Mouse (Mus musculus) midbrain, embryonic 16.5 days (tissue): ENCODE measurements at regions not wholly inside any gene's neighbourhood (a gene's known extent, or its start where the extent isn't known, plus 50 kb on each side); places are given as distances from the start of the nearest gene placed in this dataset.

Source experiments
- ATAC-seq: fragments of 200-750 bp; cut with Nextera tagmentation; 2 replicates; pipeline ENCODE4 v1.8.0; 2017; ENCODE audit warnings: moderate TSS enrichment
- H3K27ac ChIP-seq: fragments of 300-500 bp; sonication (generic); 2 replicates; pipeline ENCODE4 v1.5.1; 2014; ENCODE audit warnings: mild to moderate bottlenecking, low read length, mixed read lengths
- H3K27me3 ChIP-seq: fragments of 300-500 bp; sonication (generic); 2 replicates; pipeline ENCODE4 v1.6.1; 2014; ENCODE audit warnings: low read depth, low read length, mixed read lengths; ENCODE audit not compliant: control insufficient read depth, insufficient read depth
- H3K36me3 ChIP-seq: fragments of 300-500 bp; sonication (generic); 2 replicates; pipeline ENCODE4 v1.6.1; 2014; ENCODE audit warnings: mild to moderate bottlenecking, low read length, moderate library complexity, mixed read lengths; ENCODE audit not compliant: control insufficient read depth, insufficient read depth
- H3K4me1 ChIP-seq: fragments of 300-500 bp; sonication (generic); 2 replicates; pipeline ENCODE4 v1.6.1; 2014; ENCODE audit warnings: mild to moderate bottlenecking, low read length, mixed read lengths; ENCODE audit not compliant: control insufficient read depth, insufficient read depth
- H3K4me2 ChIP-seq: fragments of 300-500 bp; sonication (generic); 2 replicates; pipeline ENCODE4 v1.6.1; 2014; ENCODE audit warnings: mild to moderate bottlenecking, low read length, mixed read lengths
- H3K4me3 ChIP-seq: fragments of 300-500 bp; sonication (generic); 2 replicates; pipeline ENCODE4 v1.5.1; 2014; ENCODE audit warnings: low read depth, mild to moderate bottlenecking, low read length, moderate library complexity, mixed read lengths
- H3K9ac ChIP-seq: fragments of 300-500 bp; sonication (generic); 2 replicates; pipeline ENCODE4 v1.6.1; 2014; ENCODE audit warnings: low read depth, low read length, mixed read lengths
- H3K9me3 ChIP-seq: fragments of 300-500 bp; sonication (generic); replicated peaks from 2 replicates; pipeline ENCODE4 v1.6.1; 2014; ENCODE audit warnings: mild to moderate bottlenecking, low read length, mixed read lengths; ENCODE audit not compliant: control insufficient read depth, poor library complexity, severe bottlenecking
- WGBS: fragments of 180-500 bp; shearing (Covaris S2); extraction: QIAGEN DNeasy Blood & Tissue Kit; methylation state at CpG from one replicate; pipeline ENCODE4 v1.1.7; 2014; 5-methylcytosine and 5-hydroxymethylcytosine counted together

- no peak overlapping the region for H3K4me3 ChIP-seq
- H3K4me2 ChIP-seq = no peak overlapping the region
- no peaks in the 10 kb centered on the region for H3K9me3 ChIP-seq
- H3K27me3 ChIP-seq = no peaks in the 10 kb centered on the region
- no peak overlapping the region for H3K27ac ChIP-seq
- no peaks in the 10 kb centered on the region for H3K36me3 ChIP-seq
- 80% methylated on average over 5 of the region's 5 CpGs for WGBS
- no peak overlapping the region for H3K9ac ChIP-seq
- ATAC-seq = no peak
- H3K4me1 ChIP-seq = no peaks in the 10 kb centered on the region
Observed at GRCm38 (mm10) chr8:126855914-126856313, 89.7 kb downstream of the Tomm20 start.

- no peak overlapping the region for H3K27ac ChIP-seq
- 83% methylated on average over 2 of the region's 2 CpGs for WGBS
Observed at GRCm38 (mm10) chr8:126855056-126855609, 90.5 kb downstream of the Tomm20 start.

GRCm38 (mm10) chr8:126854121-126855055, 91.3 kb downstream of the Tomm20 start:
- 68% methylated on average over 22 of the region's 22 CpGs for WGBS
- Histone ChIP-seq H3K9me3 (no peaks in the 10 kb centered on the region), H3K4me1 (no peaks in the 10 kb centered on the region), H3K27me3 (no peaks in the 10 kb centered on the region), H3K27ac (no peak overlapping the region), H3K36me3 (no peaks in the 10 kb centered on the region), H3K9ac (no peak overlapping the region), H3K4me2 (no peak overlapping the region), H3K4me3 (no peak overlapping the region)
- no peak for ATAC-seq

More at GRCm38 (mm10) chr8:126855056-126855609, 90.5 kb downstream of the Tomm20 start:
- ATAC-seq = no peak
- Histone ChIP-seq H3K36me3 (no peaks in the 10 kb centered on the region), H3K4me3 (no peak overlapping the region), H3K27me3 (no peaks in the 10 kb centered on the region), H3K9ac (no peak overlapping the region), H3K4me2 (no peak overlapping the region), H3K4me1 (no peaks in the 10 kb centered on the region), H3K9me3 (no peaks in the 10 kb centered on the region)

GRCm38 (mm10) chr8:126852663-126853390, 92.8 kb downstream of the Tomm20 start:
- H3K9me3 ChIP-seq = no peaks in the 10 kb centered on the region
- no peaks in the 10 kb centered on the region for H3K4me1 ChIP-seq
- no peak overlapping the region for H3K9ac ChIP-seq
- H3K27ac ChIP-seq = 0 out of 2 replicates have a peak overlapping the region, but pooled peaks have one; percentile 31
- ATAC-seq = no peak
- H3K27me3 ChIP-seq = no peaks in the 10 kb centered on the region
- H3K4me2 ChIP-seq = no peak overlapping the region
- no peaks in the 10 kb centered on the region for H3K36me3 ChIP-seq
- no peak overlapping the region for H3K4me3 ChIP-seq
- 57% methylated on average over 10 of the region's 10 CpGs for WGBS

- no peaks in the 10 kb centered on the region for H3K9me3 ChIP-seq
- H3K27me3 ChIP-seq = no peaks in the 10 kb centered on the region
- ATAC-seq = no peak
- no peak overlapping the region for H3K27ac ChIP-seq
- H3K36me3 ChIP-seq = no peaks in the 10 kb centered on the region
- WGBS = 69% methylated on average over 5 of the region's 5 CpGs
- H3K4me2 ChIP-seq = no peak overlapping the region
- no peak overlapping the region for H3K4me3 ChIP-seq
- no peaks in the 10 kb centered on the region for H3K4me1 ChIP-seq
- H3K9ac ChIP-seq = no peak overlapping the region
Observed at GRCm38 (mm10) chr8:126852184-126852583, 93.5 kb downstream of the Tomm20 start.

- WGBS = 92% methylated on average over 3 of the region's 3 CpGs
- no peaks in the 10 kb centered on the region for H3K27me3 ChIP-seq
- no peak overlapping the region for H3K4me3 ChIP-seq
- no peak overlapping the region for H3K9ac ChIP-seq
- H3K4me1 ChIP-seq = no peaks in the 10 kb centered on the region
- H3K9me3 ChIP-seq = no peaks in the 10 kb centered on the region
- H3K36me3 ChIP-seq = no peaks in the 10 kb centered on the region
- no peak overlapping the region for H3K4me2 ChIP-seq
- H3K27ac ChIP-seq = no peak overlapping the region
- no peak for ATAC-seq
Observed at GRCm38 (mm10) chr8:126851780-126852179, 93.9 kb downstream of the Tomm20 start.

- Histone ChIP-seq H3K27me3 (no peaks in the 10 kb centered on the region), H3K27ac (peak overlapping the region; percentile 40; the same call in 1 of the 2 replicates)
Observed at GRCm38 (mm10) chr8:126850189-126850535, 95.5 kb downstream of the Tomm20 start.

GRCm38 (mm10) chr8:126849411-126850188, 96.0 kb downstream of the Tomm20 start:
- WGBS = 69% methylated on average over 9 of the region's 9 CpGs
- Histone ChIP-seq H3K27me3 (no peaks in the 10 kb centered on the region), H3K4me3 (no peak overlapping the region), H3K27ac (peak overlapping the region; percentile 40; the same call in 1 of the 2 replicates), H3K36me3 (no peaks in the 10 kb centered on the region), H3K4me2 (no peak overlapping the region), H3K4me1 (no peaks in the 10 kb centered on the region), H3K9me3 (no peaks in the 10 kb centered on the region), H3K9ac (no peak overlapping the region)
- no peak for ATAC-seq

More at GRCm38 (mm10) chr8:126850189-126850535, 95.5 kb downstream of the Tomm20 start:
- H3K9me3 ChIP-seq = no peaks in the 10 kb centered on the region
- no peaks in the 10 kb centered on the region for H3K4me1 ChIP-seq
- no peak overlapping the region for H3K4me3 ChIP-seq
- 69% methylated on average over 1 of the region's 1 CpGs for WGBS
- no peak for ATAC-seq
- no peaks in the 10 kb centered on the region for H3K36me3 ChIP-seq
- no peak overlapping the region for H3K4me2 ChIP-seq
- H3K9ac ChIP-seq = no peak overlapping the region
